Mouse (Mus musculus): ENCODE measurements around the gene Olfr905.

GRCm38 (mm10) chr9:38462844-38463243 is 8.1 kb upstream of the Olfr905 start, which contains the start of gene Olfr904:
- TF ChIP-seq CTCF (IDR thresholded peaks at IDR 0.05; ENCODE audit: borderline replicate concordance, extremely low read depth, insufficient read depth, insufficient read length) (no peak), POLR2A (IDR thresholded peaks at IDR 0.05; ENCODE audit: borderline replicate concordance, extremely low read depth, insufficient read depth, insufficient read length, poor library complexity, severe bottlenecking) (no peak)

Data from brain, embryonic 14.5 days (tissue).